Mouse (Mus musculus) testis, adult 2 months (tissue): ENCODE measurements around the gene Trcg1.

Source experiments
- CTCF ChIP-seq: fragments of 200-500 bp; IDR thresholded peaks from 2 replicates; pipeline ENCODE4 v1.5.1; 2012; ENCODE audit warnings: low read depth, mild to moderate bottlenecking, inconsistent platforms, low read length, moderate library complexity; ENCODE audit not compliant: control insufficient read depth, insufficient read depth, insufficient replicate concordance
- POLR2A ChIP-seq: fragments of 200-500 bp; IDR thresholded peaks from 2 replicates; pipeline ENCODE4 v1.6.1; 2012; ENCODE audit warnings: low read depth, mild to moderate bottlenecking, inconsistent platforms, low read length, moderate library complexity; ENCODE audit not compliant: control insufficient read depth

GRCm38 (mm10) chr9:57294905-57295304 is 58.5 kb downstream of the Trcg1 start:
- no peak for TF ChIP-seq CTCF
- TF ChIP-seq POLR2A: no peak
